Comparison of ENCODE assay signal across 13 mouse cellular contexts in genomic region chr11:78924111-78924510, GRCm38 (mm10). TPM values are rescaled to one million over a fixed set of nuclear protein-coding genes. Genes with fewer than 3 reads are reported as not detected.
DNase-seq lines count a peak whose midpoint lies in the region; TF ChIP-seq lines count a peak whose summit lies in the region.
"Had no signal": no experiment of that assay in that cellular context is flagged by ENCODE, and none has a peak within 500 bp of the region (broad histone marks: within the 10 kb centered on the region; RNA-seq: fewer than 3 reads in every experiment).

No protein-coding gene starts in this region.

- intact Hi-C loops in gastrocnemius, adult 2 months (cut with DNase I), result loop anchor here (10.0 kb wide), 1 partner anchor 359 kb away; no protein-coding TSS in a partner anchor

- TF ChIP-seq CTCF in gastrocnemius, adult 2 months (IDR thresholded peaks at IDR 0.05), result no peak

- H3K27ac ChIP-seq in gastrocnemius, adult 2 months, result peak overlapping the region; percentile 66
- H3K27ac ChIP-seq: limb, embryonic 13.5 days; macrophage had no signal

- H3K4me3 ChIP-seq in gastrocnemius, adult 2 months, result peak overlapping the region; percentile 71

- no peak for DNase-seq in gastrocnemius, adult 2 months
- DNase-seq in gastrocnemius, postnatal 4 days (ENCODE audit: low spot score in 2 of 2), result no peak
- DNase-seq in kidney, postnatal 4 days, result peak; percentile 12 to 27
- no peak for DNase-seq in kidney, adult 11 months
- peak; percentile 32 for DNase-seq in thymus, postnatal 4 days
- no peak for DNase-seq in thymus, postnatal 25 days
- no peak for DNase-seq in adrenal gland, postnatal 10 days
- DNase-seq in layer of hippocampus, postnatal 10 days (ENCODE audit: low spot score in 2 of 2), result no peak
- DNase-seq: adrenal gland, adult 2 months; layer of hippocampus, postnatal 36 days had no signal

RNA-seq across cellular contexts. Expression of gene Nos2, which starts 3.5 kb away (rescaled TPM):
- 1 to 10 TPM in 1 of 2 experiments, under 1 TPM in 1; 0.64 to 1.4 TPM for total RNA-seq in gastrocnemius, adult 2 months (2021)
- total RNA-seq in gastrocnemius, postnatal 4 days (2021), result 1 to 10 TPM; 4.5 to 4.6 TPM
- total RNA-seq in adrenal gland, postnatal 10 days (2021), result 1 to 10 TPM; 3.8 to 5.2 TPM
- 1 to 10 TPM; 1.5 to 2.3 TPM for total RNA-seq in layer of hippocampus, postnatal 10 days (2021)
- total RNA-seq: monocyte, adult 5-6 weeks had no signal

Comparison
In these comparisons a context has a peak if more than half of its experiments do, and no peak if none do; other contexts are left out.
1. DNase-seq: peak in kidney, postnatal 4 days (2 of 2) and thymus, postnatal 4 days (single experiment); none in gastrocnemius, adult 2 months (single experiment), gastrocnemius, postnatal 4 days (0 of 2), kidney, adult 11 months (single experiment), thymus, postnatal 25 days (single experiment), adrenal gland, postnatal 10 days (single experiment) and layer of hippocampus, postnatal 10 days (0 of 2).